Mouse (Mus musculus): ENCODE data around the gene Ptprcap. TPM values are rescaled to one million over a fixed set of nuclear protein-coding genes. Genes with fewer than 3 reads are reported as not detected.

Ptprcap gene
- total RNA-seq, 2 experiments from 2014 or later, result 40.8 to 84.1 TPM

- ATAC-seq (replicated peaks; ENCODE audit: poor library complexity, severe bottlenecking), result no peak
Measured at GRCm38 (mm10) chr19:4146366-4147021, 6.9 kb upstream of the Ptprcap start.

- ATAC-seq (replicated peaks; ENCODE audit: poor library complexity, severe bottlenecking), result peak; percentile 53
Measured at GRCm38 (mm10) chr19:4147022-4147405, 6.4 kb upstream of the Ptprcap start.

- ATAC-seq (replicated peaks; ENCODE audit: poor library complexity, severe bottlenecking), result no peak
Measured at GRCm38 (mm10) chr19:4147782-4148490, 5.5 kb upstream of the Ptprcap start.

- ATAC-seq (replicated peaks; ENCODE audit: poor library complexity, severe bottlenecking), result peak; percentile 82
Measured at GRCm38 (mm10) chr19:4148491-4148806, 5.0 kb upstream of the Ptprcap start, which contains the start of gene Coro1b. Coro1b (plus strand) TSS chr19:4148619.

GRCm38 (mm10) chr19:4148819-4149218, 4.6 kb upstream of the Ptprcap start:
- no peak for ATAC-seq (replicated peaks; ENCODE audit: poor library complexity, severe bottlenecking)

- no peak for ATAC-seq (replicated peaks; ENCODE audit: poor library complexity, severe bottlenecking)
Measured at GRCm38 (mm10) chr19:4149283-4149682, 4.1 kb upstream of the Ptprcap start.

- no peak for ATAC-seq (replicated peaks; ENCODE audit: poor library complexity, severe bottlenecking)
Measured at GRCm38 (mm10) chr19:4149764-4150461, 3.5 kb upstream of the Ptprcap start.

GRCm38 (mm10) chr19:4150567-4151487, 2.6 kb upstream of the Ptprcap start:
- ATAC-seq (replicated peaks; ENCODE audit: poor library complexity, severe bottlenecking), result no peak

GRCm38 (mm10) chr19:4151488-4151860, 1.9 kb upstream of the Ptprcap start:
- no peak for ATAC-seq (replicated peaks; ENCODE audit: poor library complexity, severe bottlenecking)

- no peak for ATAC-seq (replicated peaks; ENCODE audit: poor library complexity, severe bottlenecking)
Measured at GRCm38 (mm10) chr19:4151898-4152297, 1.5 kb upstream of the Ptprcap start.

- no peak for ATAC-seq (replicated peaks; ENCODE audit: poor library complexity, severe bottlenecking)
Measured at GRCm38 (mm10) chr19:4152445-4153231, 766 bp upstream of the Ptprcap start.

GRCm38 (mm10) chr19:4154437-4155222, 1.2 kb downstream of the Ptprcap start:
- ATAC-seq (replicated peaks; ENCODE audit: poor library complexity, severe bottlenecking), result peak; percentile 63

GRCm38 (mm10) chr19:4155223-4156072, 2.0 kb downstream of the Ptprcap start:
- ATAC-seq (replicated peaks; ENCODE audit: poor library complexity, severe bottlenecking), result no peak

GRCm38 (mm10) chr19:4156073-4156579, 2.7 kb downstream of the Ptprcap start:
- no peak for ATAC-seq (replicated peaks; ENCODE audit: poor library complexity, severe bottlenecking)

GRCm38 (mm10) chr19:4156771-4157170, 3.4 kb downstream of the Ptprcap start:
- no peak for ATAC-seq (replicated peaks; ENCODE audit: poor library complexity, severe bottlenecking)

GRCm38 (mm10) chr19:4159049-4159448, 5.6 kb downstream of the Ptprcap start:
- no peak for ATAC-seq (replicated peaks; ENCODE audit: poor library complexity, severe bottlenecking)

- ATAC-seq (replicated peaks; ENCODE audit: poor library complexity, severe bottlenecking), result peak; percentile 90
Measured at GRCm38 (mm10) chr19:4162646-4163542, 9.5 kb downstream of the Ptprcap start, which contains the start of gene Rps6kb2. Rps6kb2 (minus strand) TSS chr19:4163354.

Data from granulocyte monocyte progenitor cell, adult 5-6 weeks (primary cell).